ENCODE assay signal across 29 mouse cellular contexts in genomic region chr15:99711491-99711890, GRCm38 (mm10). TPM values are rescaled to one million over a fixed set of nuclear protein-coding genes. Genes with fewer than 3 reads are reported as not detected.
A peak's percentile ranks its signal among the peaks of the same experiment; 100 is the strongest.
DNase-seq lines count a peak whose midpoint lies in the region; ATAC-seq and TF ChIP-seq lines count a peak whose summit lies in the region.
"Had no signal": no experiment of that assay in that cellular context is flagged by ENCODE, and none has a peak within 500 bp of the region (broad histone marks: within the 10 kb centered on the region; RNA-seq: fewer than 3 reads in every experiment).

No protein-coding gene starts in this region.

- TF ChIP-seq POLR2A in ES-Bruce4 (IDR thresholded peaks at IDR 0.05; ENCODE audit: insufficient read depth, low read length): no peak

- no peak overlapping the region for H3K4me2 ChIP-seq in liver, postnatal 0 days (ENCODE audit: low read depth, low read length)
- no peak overlapping the region for H3K4me2 ChIP-seq in liver, embryonic 11.5 days
- H3K4me2 ChIP-seq: embryonic facial prominence, embryonic 13.5 days; forebrain, embryonic 12.5 days; forebrain, embryonic 15.5 days; heart, embryonic 12.5 days; heart, embryonic 15.5 days; hindbrain, embryonic 14.5 days had no signal

- no peak for TF ChIP-seq CTCF in layer of hippocampus, adult 2 months (conservative IDR thresholded peaks at IDR 0.05)
- TF ChIP-seq CTCF in liver, postnatal 0 days (IDR thresholded peaks at IDR 0.05; ENCODE audit: low read depth): no peak
- TF ChIP-seq CTCF in ES-Bruce4 (IDR thresholded peaks at IDR 0.05; ENCODE audit: low read depth, low read length): no peak

- H3K4me3 ChIP-seq in layer of hippocampus, adult 2 months: no peak overlapping the region
- H3K4me3 ChIP-seq in liver, postnatal 0 days (ENCODE audit: low read depth, low read length): no peak overlapping the region
- H3K4me3 ChIP-seq in liver, embryonic 11.5 days (ENCODE audit: low read depth, low read length): no peak overlapping the region
- no peak overlapping the region for H3K4me3 ChIP-seq in ES-Bruce4 (ENCODE audit: low read depth, low read length)
- H3K4me3 ChIP-seq: embryonic facial prominence, embryonic 10.5 days; embryonic facial prominence, embryonic 13.5 days; erythroblast, embryonic 14.5 days; forebrain, embryonic 12.5 days; forebrain, embryonic 15.5 days; heart, embryonic 12.5 days; heart, embryonic 15.5 days; hindbrain, embryonic 10.5 days had no signal

- no peak overlapping the region for H3K9ac ChIP-seq in liver, postnatal 0 days (replicated peaks)
- H3K9ac ChIP-seq in liver, embryonic 11.5 days (ENCODE audit: low read depth, low read length): no peak overlapping the region
- no peak overlapping the region for H3K9ac ChIP-seq in ES-Bruce4 (ENCODE audit: low read depth, poor library complexity, severe bottlenecking)
- H3K9ac ChIP-seq: embryonic facial prominence, embryonic 13.5 days; forebrain, embryonic 12.5 days; forebrain, embryonic 15.5 days; heart, embryonic 12.5 days; heart, embryonic 15.5 days; hindbrain, embryonic 14.5 days had no signal

- H3K27me3 ChIP-seq in liver, postnatal 0 days (ENCODE audit: insufficient read depth, low read length): no peaks in the 10 kb centered on the region
- no peaks in the 10 kb centered on the region for H3K27me3 ChIP-seq in liver, embryonic 11.5 days (replicated peaks; ENCODE audit: control insufficient read depth, insufficient read depth, low read length)
- no peaks in the 10 kb centered on the region for H3K27me3 ChIP-seq in ES-Bruce4 (ENCODE audit: control insufficient read depth, insufficient read depth, low read length, poor library complexity, severe bottlenecking)
- H3K27me3 ChIP-seq: embryonic facial prominence, embryonic 13.5 days; forebrain, embryonic 12.5 days; forebrain, embryonic 15.5 days; heart, embryonic 12.5 days; heart, embryonic 15.5 days had no signal

- peaks cover 36% of the 10 kb centered on the region for H3K4me1 ChIP-seq in liver, postnatal 0 days (ENCODE audit: insufficient read depth)
- 0 out of 2 replicates have a peak, but pooled peaks cover 3% of the 10 kb centered on the region for H3K4me1 ChIP-seq in liver, embryonic 11.5 days (replicated peaks; ENCODE audit: control insufficient read depth, insufficient read depth, low read length)
- H3K4me1 ChIP-seq in ES-Bruce4 (ENCODE audit: control insufficient read depth, insufficient read depth, low read length): peaks cover 10% of the 10 kb centered on the region

- H3K9me3 ChIP-seq in liver, postnatal 0 days (ENCODE audit: low read length): no peaks in the 10 kb centered on the region
- no peaks in the 10 kb centered on the region for H3K9me3 ChIP-seq in liver, embryonic 11.5 days (ENCODE audit: control insufficient read depth, low read length)
- no peaks in the 10 kb centered on the region for H3K9me3 ChIP-seq in ES-Bruce4 (replicated peaks; ENCODE audit: control insufficient read depth, insufficient read depth, low read length, poor library complexity, severe bottlenecking)
- H3K9me3 ChIP-seq: embryonic facial prominence, embryonic 10.5 days; embryonic facial prominence, embryonic 13.5 days; forebrain, embryonic 12.5 days; forebrain, embryonic 15.5 days; heart, embryonic 12.5 days; heart, embryonic 15.5 days; hindbrain, embryonic 10.5 days had no signal

- 62% methylated on average over 3 of the region's 3 CpGs for WGBS in liver, postnatal 0 days (ENCODE audit: insufficient replicate concordance)
- WGBS in liver, embryonic 11.5 days: 69% methylated on average over 3 of the region's 3 CpGs

- no peak for TF ChIP-seq EP300 in liver, postnatal 0 days (IDR thresholded peaks at IDR 0.05; ENCODE audit: low read depth)
- TF ChIP-seq EP300 in ES-Bruce4 (IDR thresholded peaks at IDR 0.05; ENCODE audit: insufficient read depth, low read depth, low read length): no peak

- H3K36me3 ChIP-seq in liver, postnatal 0 days (replicated peaks; ENCODE audit: insufficient read depth, low read length): peaks cover 42% of the 10 kb centered on the region
- peaks cover 57% of the 10 kb centered on the region for H3K36me3 ChIP-seq in liver, embryonic 11.5 days (ENCODE audit: control insufficient read depth, insufficient read depth, low read length)
- peaks cover 38% of the 10 kb centered on the region for H3K36me3 ChIP-seq in ES-Bruce4 (ENCODE audit: control insufficient read depth, insufficient read depth, low read length, poor library complexity, severe bottlenecking)

- DNase-seq in layer of hippocampus, adult 2 months (ENCODE audit: low spot score in 2 of 2): no peak
- no peak for DNase-seq in layer of hippocampus, postnatal 36 days
- DNase-seq in liver, postnatal 0 days: no peak
- no peak for DNase-seq in liver, embryonic 11.5 days (ENCODE audit: low spot score)
- DNase-seq in adipocyte (ENCODE audit: low spot score): no peak
- DNase-seq: adrenal gland, postnatal 25 days; cerebellum, adult 11-12 months; cerebellum, adult 8-10 months; cerebellum, postnatal 36 days; embryo, embryonic 11 days; gastrocnemius, postnatal 25 days; heart, adult 18-20 months; heart, postnatal 10 days; heart, postnatal 36 days had no signal

- peak overlapping the region; percentile 99 for H3K27ac ChIP-seq in layer of hippocampus, adult 2 months
- peak overlapping the region; percentile 57 for H3K27ac ChIP-seq in liver, postnatal 0 days (ENCODE audit: low read depth)
- no peak overlapping the region for H3K27ac ChIP-seq in liver, embryonic 11.5 days (ENCODE audit: low read depth, low read length)
- H3K27ac ChIP-seq in ES-Bruce4 (ENCODE audit: insufficient read depth, low read length): peak overlapping the region; percentile 11; the same call in 1 of the 2 replicates
- H3K27ac ChIP-seq: embryonic facial prominence, embryonic 10.5 days; embryonic facial prominence, embryonic 13.5 days; forebrain, embryonic 12.5 days; forebrain, embryonic 15.5 days; heart, embryonic 15.5 days; hindbrain, embryonic 10.5 days; hindbrain, embryonic 14.5 days had no signal

- peak; percentile 33 for ATAC-seq in liver, postnatal 0 days
- no peak for ATAC-seq in liver, embryonic 11.5 days (replicated peaks; ENCODE audit: low FRiP score)
- ATAC-seq: activated CD4-positive, CD25-positive, alpha-beta regulatory T cell, adult 4 months; forebrain, embryonic 15.5 days had no signal

RNA-seq across cellular contexts. Expression of gene Gpd1, which starts 5.8 kb away (rescaled TPM):
- 100 to 1,000 TPM; 142 to 148 TPM for total RNA-seq in layer of hippocampus, adult 2 months (2021)
- 100 to 1,000 TPM; 135 to 146 TPM for total RNA-seq in layer of hippocampus, postnatal 36 days (2021)
- 147 and 150 TPM in 2 replicates for polyA plus RNA-seq in liver, postnatal 0 days (2015; fragmentation: Nextera tagmentation; extraction: Ambion mirVana)
- 3.4 and 4.3 TPM in 2 replicates for polyA plus RNA-seq in liver, embryonic 11.5 days (2014; fragmentation: Nextera tagmentation; extraction: Ambion mirVana)
- 0.28 and 1.9 TPM in 2 replicates for polyA plus RNA-seq in ES-Bruce4 (2011; ENCODE audit: insufficient read depth, insufficient read length, low read depth, missing spikeins)

RNA-seq across cellular contexts. Expression of gene Gm17349, which starts 6.2 kb away (rescaled TPM):
- total RNA-seq in layer of hippocampus, adult 2 months (2021): 1 to 10 TPM; 3.9 to 7.1 TPM
- total RNA-seq in layer of hippocampus, postnatal 36 days (2021): 1 to 10 TPM; 4.1 to 6.3 TPM
- polyA plus RNA-seq in liver, postnatal 0 days (2015; fragmentation: Nextera tagmentation; extraction: Ambion mirVana): 1.3 and 2.9 TPM in 2 replicates
- not detected in 2 replicates for polyA plus RNA-seq in liver, embryonic 11.5 days (2014; fragmentation: Nextera tagmentation; extraction: Ambion mirVana)
- polyA plus RNA-seq in ES-Bruce4 (2011; ENCODE audit: insufficient read depth, insufficient read length, low read depth, missing spikeins): not detected in 2 replicates
- polyA plus RNA-seq: activated CD4-positive, CD25-positive, alpha-beta regulatory T cell, adult 4 months; brain, embryonic 14.5 days; embryonic facial prominence, embryonic 10.5 days; embryonic facial prominence, embryonic 13.5 days; forebrain, embryonic 12.5 days; forebrain, embryonic 15.5 days; gonadal fat pad, adult 2 months; heart, embryonic 12.5 days; heart, embryonic 15.5 days; hindbrain, embryonic 10.5 days; hindbrain, embryonic 14.5 days; intestine, embryonic 14.5 days had no signal

RNA-seq across cellular contexts. Expression of gene Smarcd1, which starts 9.6 kb away (rescaled TPM):
- total RNA-seq in layer of hippocampus, adult 2 months (2021): 100 to 1,000 TPM; 118 to 123 TPM
- total RNA-seq in layer of hippocampus, postnatal 36 days (2021): 100 to 1,000 TPM; 106 to 109 TPM
- polyA plus RNA-seq in liver, postnatal 0 days (2015; fragmentation: Nextera tagmentation; extraction: Ambion mirVana): 4.7 and 5.3 TPM in 2 replicates
- polyA plus RNA-seq in liver, embryonic 11.5 days (2014; fragmentation: Nextera tagmentation; extraction: Ambion mirVana): 26.7 and 28.5 TPM in 2 replicates
- 92.3 and 100 TPM in 2 replicates for polyA plus RNA-seq in ES-Bruce4 (2011; ENCODE audit: insufficient read depth, insufficient read length, low read depth, missing spikeins)

RNA-seq across cellular contexts. Expression of gene Cox14, which starts 13.9 kb away (rescaled TPM):
- 100 to 1,000 TPM; 113 to 125 TPM for total RNA-seq in layer of hippocampus, adult 2 months (2021)
- total RNA-seq in layer of hippocampus, postnatal 36 days (2021): 100 to 1,000 TPM; 122 to 134 TPM
- polyA plus RNA-seq in liver, postnatal 0 days (2015; fragmentation: Nextera tagmentation; extraction: Ambion mirVana): 111 and 117 TPM in 2 replicates
- 134 and 153 TPM in 2 replicates for polyA plus RNA-seq in liver, embryonic 11.5 days (2014; fragmentation: Nextera tagmentation; extraction: Ambion mirVana)
- polyA plus RNA-seq in ES-Bruce4 (2011; ENCODE audit: insufficient read depth, insufficient read length, low read depth, missing spikeins): 36.3 and 37.8 TPM in 2 replicates

RNA-seq across cellular contexts. Expression of gene Asic1, which starts 41.3 kb away (rescaled TPM):
- total RNA-seq in layer of hippocampus, adult 2 months (2021): 10 to 100 TPM; 33.9 to 37.3 TPM
- total RNA-seq in layer of hippocampus, postnatal 36 days (2021): 10 to 100 TPM; 34.4 to 36.3 TPM
- 0.38 and 0.54 TPM in 2 replicates for polyA plus RNA-seq in liver, postnatal 0 days (2015; fragmentation: Nextera tagmentation; extraction: Ambion mirVana)
- 2.3 TPM in 2 replicates for polyA plus RNA-seq in liver, embryonic 11.5 days (2014; fragmentation: Nextera tagmentation; extraction: Ambion mirVana)
- polyA plus RNA-seq in ES-Bruce4 (2011; ENCODE audit: insufficient read depth, insufficient read length, low read depth, missing spikeins): 3.9 and 4.1 TPM in 2 replicates
- total RNA-seq: gastrocnemius, adult 8-10 months had no signal
- polyA plus RNA-seq: erythroblast, embryonic 14.5 days had no signal

Comparison
In these comparisons a context has a peak if more than half of its experiments do, and no peak if none do; other contexts are left out.
1. RNA of gene Gpd1, which starts 5.8 kb away (polyA plus RNA-seq): 147 to 150 TPM in liver, postnatal 0 days; 3.4 to 4.3 TPM in liver, embryonic 11.5 days and 0.28 to 1.9 TPM in ES-Bruce4; every median in the first group is over 10 times any median in the second.